In genomic region chr2:106754696-106755095, GRCm38 (mm10) we compare ENCODE assay signal across 19 mouse cellular contexts.
DNase-seq lines count a peak whose midpoint lies in the region; ATAC-seq lines count a peak whose summit lies in the region.
"Had no signal": no experiment of that assay in that cellular context is flagged by ENCODE, and none has a peak within 500 bp of the region (broad histone marks: within the 10 kb centered on the region; RNA-seq: fewer than 3 reads in every experiment).

No protein-coding gene starts in this region.

- ATAC-seq in embryonic facial prominence, embryonic 13.5 days (ENCODE audit: insufficient number of reproducible peaks, insufficient read depth, low FRiP score, low TSS enrichment, low read depth): no peak
- no peak for ATAC-seq in intestine, embryonic 14.5 days (replicated peaks; ENCODE audit: low FRiP score, low TSS enrichment, low read depth)
- no peak for ATAC-seq in intestine, embryonic 16.5 days
- ATAC-seq: forebrain, embryonic 13.5 days; forebrain, embryonic 16.5 days had no signal

- no peaks in the 10 kb centered on the region for H3K27me3 ChIP-seq in embryonic facial prominence, embryonic 13.5 days
- peaks cover 67% of the 10 kb centered on the region for H3K27me3 ChIP-seq in embryonic facial prominence, embryonic 10.5 days (replicated peaks; ENCODE audit: low read depth, poor library complexity, severe bottlenecking)
- no peaks in the 10 kb centered on the region for H3K27me3 ChIP-seq in intestine, embryonic 14.5 days (replicated peaks; ENCODE audit: control insufficient read depth, insufficient read depth, low read length)
- H3K27me3 ChIP-seq in intestine, embryonic 16.5 days (replicated peaks; ENCODE audit: control insufficient read depth, insufficient read depth, low read length): no peaks in the 10 kb centered on the region
- H3K27me3 ChIP-seq: embryonic facial prominence, embryonic 12.5 days; embryonic facial prominence, embryonic 15.5 days; forebrain, embryonic 13.5 days had no signal

- H3K4me2 ChIP-seq in embryonic facial prominence, embryonic 13.5 days: no peak overlapping the region
- no peak overlapping the region for H3K4me2 ChIP-seq in intestine, embryonic 14.5 days (ENCODE audit: low read length)
- no peak overlapping the region for H3K4me2 ChIP-seq in intestine, embryonic 16.5 days (ENCODE audit: low read depth, low read length)
- H3K4me2 ChIP-seq: embryonic facial prominence, embryonic 12.5 days; embryonic facial prominence, embryonic 15.5 days; forebrain, embryonic 13.5 days had no signal

- H3K9ac ChIP-seq in embryonic facial prominence, embryonic 13.5 days: no peak overlapping the region
- H3K9ac ChIP-seq in intestine, embryonic 14.5 days (ENCODE audit: low read length): no peak overlapping the region
- H3K9ac ChIP-seq in intestine, embryonic 16.5 days (ENCODE audit: low read depth, low read length): no peak overlapping the region
- H3K9ac ChIP-seq: embryonic facial prominence, embryonic 12.5 days; embryonic facial prominence, embryonic 15.5 days; forebrain, embryonic 13.5 days had no signal

- 69% methylated on average over 5 of the region's 5 CpGs for WGBS in embryonic facial prominence, embryonic 13.5 days
- 74% methylated on average over 5 of the region's 5 CpGs for WGBS in embryonic facial prominence, embryonic 10.5 days
- WGBS in intestine, embryonic 14.5 days: 77% methylated on average over 5 of the region's 5 CpGs
- WGBS in intestine, embryonic 16.5 days: 72% methylated on average over 5 of the region's 5 CpGs

- DNase-seq in cerebellum, postnatal 10 days: peak; percentile 70 to 74
- no peak for DNase-seq in cerebellum, adult 9-11 months
- DNase-seq in embryonic facial prominence, embryonic 10.5 days (ENCODE audit: low spot score): no peak
- DNase-seq in intestine, embryonic 14.5 days (ENCODE audit: low spot score): peak; percentile 32
- peak; percentile 25 for DNase-seq in retina, postnatal 1 day
- DNase-seq in retina, embryonic 14.5 days (ENCODE audit: low spot score): no peak
- DNase-seq: adrenal gland, adult 2 months; adrenal gland, postnatal 10 days; adrenal gland, postnatal 25 days; cerebellum, adult 11-12 months; embryo, embryonic 11 days had no signal

- 0 out of 2 replicates have a peak overlapping the region, but pooled peaks have one; percentile 51 for H3K27ac ChIP-seq in embryonic facial prominence, embryonic 13.5 days
- H3K27ac ChIP-seq in embryonic facial prominence, embryonic 10.5 days (replicated peaks): no peak overlapping the region
- no peak overlapping the region for H3K27ac ChIP-seq in intestine, embryonic 14.5 days (ENCODE audit: low read depth)
- no peak overlapping the region for H3K27ac ChIP-seq in intestine, embryonic 16.5 days (ENCODE audit: low read length)
- H3K27ac ChIP-seq: embryonic facial prominence, embryonic 12.5 days; embryonic facial prominence, embryonic 15.5 days; forebrain, embryonic 10.5 days; forebrain, embryonic 13.5 days had no signal

- no peak overlapping the region for H3K4me3 ChIP-seq in embryonic facial prominence, embryonic 13.5 days
- no peak overlapping the region for H3K4me3 ChIP-seq in embryonic facial prominence, embryonic 10.5 days
- H3K4me3 ChIP-seq in intestine, embryonic 14.5 days (ENCODE audit: low read depth, low read length): no peak overlapping the region
- no peak overlapping the region for H3K4me3 ChIP-seq in intestine, embryonic 16.5 days (ENCODE audit: low read length)
- H3K4me3 ChIP-seq: embryonic facial prominence, embryonic 12.5 days; embryonic facial prominence, embryonic 15.5 days; erythroblast, embryonic 14.5 days; forebrain, embryonic 10.5 days; forebrain, embryonic 13.5 days had no signal

- 0 out of 2 replicates have a peak, but pooled peaks cover 6% of the 10 kb centered on the region for H3K36me3 ChIP-seq in embryonic facial prominence, embryonic 13.5 days
- peaks cover 19% of the 10 kb centered on the region for H3K36me3 ChIP-seq in embryonic facial prominence, embryonic 10.5 days (replicated peaks)
- H3K36me3 ChIP-seq in intestine, embryonic 14.5 days (ENCODE audit: control insufficient read depth, insufficient read depth, low read length): no peaks in the 10 kb centered on the region
- no peaks in the 10 kb centered on the region for H3K36me3 ChIP-seq in intestine, embryonic 16.5 days (ENCODE audit: control insufficient read depth, insufficient read depth, low read length)
- H3K36me3 ChIP-seq: embryonic facial prominence, embryonic 12.5 days; embryonic facial prominence, embryonic 15.5 days had no signal

- no peaks in the 10 kb centered on the region for H3K9me3 ChIP-seq in embryonic facial prominence, embryonic 13.5 days
- no peaks in the 10 kb centered on the region for H3K9me3 ChIP-seq in embryonic facial prominence, embryonic 10.5 days
- H3K9me3 ChIP-seq in intestine, embryonic 14.5 days (ENCODE audit: control insufficient read depth, low read length): no peaks in the 10 kb centered on the region
- H3K9me3 ChIP-seq in intestine, embryonic 16.5 days (ENCODE audit: control insufficient read depth, low read length): no peaks in the 10 kb centered on the region
- H3K9me3 ChIP-seq: embryonic facial prominence, embryonic 12.5 days; embryonic facial prominence, embryonic 15.5 days; forebrain, embryonic 10.5 days; forebrain, embryonic 13.5 days had no signal

- H3K4me1 ChIP-seq in embryonic facial prominence, embryonic 13.5 days: 0 out of 2 replicates have a peak, but pooled peaks cover 3% of the 10 kb centered on the region
- peaks cover 29% of the 10 kb centered on the region for H3K4me1 ChIP-seq in embryonic facial prominence, embryonic 10.5 days
- no peaks in the 10 kb centered on the region for H3K4me1 ChIP-seq in intestine, embryonic 14.5 days (replicated peaks; ENCODE audit: control insufficient read depth, insufficient read depth, low read length)
- no peaks in the 10 kb centered on the region for H3K4me1 ChIP-seq in intestine, embryonic 16.5 days (ENCODE audit: control insufficient read depth, insufficient read depth, low read length)
- H3K4me1 ChIP-seq: embryonic facial prominence, embryonic 15.5 days had no signal

Comparison
In these comparisons a context has a peak if more than half of its experiments do, and no peak if none do; other contexts are left out.
1. DNase-seq: peak in cerebellum, postnatal 10 days (2 of 2), intestine, embryonic 14.5 days (single experiment) and retina, postnatal 1 day (single experiment); none in cerebellum, adult 9-11 months (single experiment), embryonic facial prominence, embryonic 10.5 days (single experiment) and retina, embryonic 14.5 days (single experiment).